Mouse (Mus musculus): ENCODE measurements around the gene Gm36028.

- no peak for TF ChIP-seq POLR2A (IDR thresholded peaks at IDR 0.05; ENCODE audit: insufficient read depth, low read depth, low read length)
- TF ChIP-seq CTCF (IDR thresholded peaks at IDR 0.05; ENCODE audit: insufficient read depth, low read depth, low read length), result no peak
Measured at GRCm38 (mm10) chr16:37813691-37814382, 47.1 kb downstream of the Gm36028 start.
